Mouse (Mus musculus) inflammation-experienced regulatory T-cells, adult 6 months (primary cell): ENCODE results near the gene St3gal4. TPM values are rescaled to one million over a fixed set of nuclear protein-coding genes. Genes with fewer than 3 reads are reported as not detected.
A peak's percentile ranks its signal among the peaks of the same experiment; 100 is the strongest.

Source experiments
- ATAC-seq: one replicate; pipeline ENCODE4 v1.8.0; 2017
- polyA plus RNA-seq, 3 experiments: library from polyadenylated mRNA; unstranded; fragments of 100-300 nt; shearing (Covaris generic); gene quantifications; one replicate each; pipeline ENCODE4 v1.2.1; 2017

St3gal4 gene
- polyA plus RNA-seq, 3 experiments from 2014 or later = 11.2 to 29.1 (median 17.9) TPM

- ATAC-seq = no peak
Measured at GRCm38 (mm10) chr9:35045756-35046155, 73.3 kb downstream of the St3gal4 start.

- no peak for ATAC-seq
Measured at GRCm38 (mm10) chr9:35045031-35045531, 74.0 kb downstream of the St3gal4 start.

- ATAC-seq = no peak
Measured at GRCm38 (mm10) chr9:35044458-35044857, 74.6 kb downstream of the St3gal4 start.

- no peak for ATAC-seq
Measured at GRCm38 (mm10) chr9:35043619-35044018, 75.4 kb downstream of the St3gal4 start.

GRCm38 (mm10) chr9:35041493-35041892 is 77.6 kb downstream of the St3gal4 start:
- no peak for ATAC-seq

- ATAC-seq = no peak
Measured at GRCm38 (mm10) chr9:35039846-35040245, 79.2 kb downstream of the St3gal4 start.

- ATAC-seq = no peak
Measured at GRCm38 (mm10) chr9:35038922-35039586, 80.0 kb downstream of the St3gal4 start.

- no peak for ATAC-seq
Measured at GRCm38 (mm10) chr9:35035074-35035473, 84.0 kb downstream of the St3gal4 start.

GRCm38 (mm10) chr9:35032457-35032856 is 86.6 kb downstream of the St3gal4 start:
- ATAC-seq = no peak

- no peak for ATAC-seq
Measured at GRCm38 (mm10) chr9:35030823-35031222, 88.2 kb downstream of the St3gal4 start.

GRCm38 (mm10) chr9:35027382-35027997 is 91.6 kb downstream of the St3gal4 start:
- no peak for ATAC-seq

- no peak for ATAC-seq
Measured at GRCm38 (mm10) chr9:35026897-35027311, 92.2 kb downstream of the St3gal4 start.

- ATAC-seq = no peak
Measured at GRCm38 (mm10) chr9:35026311-35026710, 92.8 kb downstream of the St3gal4 start.

- ATAC-seq = no peak
Measured at GRCm38 (mm10) chr9:35024591-35025496, 94.2 kb downstream of the St3gal4 start.

GRCm38 (mm10) chr9:35021744-35022143 is 97.3 kb downstream of the St3gal4 start:
- no peak for ATAC-seq

GRCm38 (mm10) chr9:35020015-35020653 is 98.9 kb downstream of the St3gal4 start:
- no peak for ATAC-seq

GRCm38 (mm10) chr9:35019372-35019771 is 99.7 kb downstream of the St3gal4 start:
- no peak for ATAC-seq

GRCm38 (mm10) chr9:35018056-35018455 is 101.0 kb downstream of the St3gal4 start:
- ATAC-seq = no peak

GRCm38 (mm10) chr9:35017563-35017962 is 101.5 kb downstream of the St3gal4 start:
- ATAC-seq = no peak

GRCm38 (mm10) chr9:35016762-35017161 is 102.3 kb downstream of the St3gal4 start:
- ATAC-seq = peak; percentile 97

- ATAC-seq = no peak
Measured at GRCm38 (mm10) chr9:35007697-35008341, 111.2 kb downstream of the St3gal4 start.

- no peak for ATAC-seq
Measured at GRCm38 (mm10) chr9:35004113-35004512, 115.0 kb downstream of the St3gal4 start.
